Mouse (Mus musculus) ovary, postnatal 36 days (tissue): Measurements from ENCODE around the gene Vtcn1.

ENCODE experiments used
- DNase-seq: peaks from one replicate; pipeline ENCODE4 v3.0.0; 2022; ENCODE audit warnings: low spot score, mixed read lengths

The Vtcn1 gene

GRCm38 (mm10) chr3:100856050-100856815, 31.0 kb downstream of the Vtcn1 start:
- DNase-seq = peak; percentile 7

DNA sequence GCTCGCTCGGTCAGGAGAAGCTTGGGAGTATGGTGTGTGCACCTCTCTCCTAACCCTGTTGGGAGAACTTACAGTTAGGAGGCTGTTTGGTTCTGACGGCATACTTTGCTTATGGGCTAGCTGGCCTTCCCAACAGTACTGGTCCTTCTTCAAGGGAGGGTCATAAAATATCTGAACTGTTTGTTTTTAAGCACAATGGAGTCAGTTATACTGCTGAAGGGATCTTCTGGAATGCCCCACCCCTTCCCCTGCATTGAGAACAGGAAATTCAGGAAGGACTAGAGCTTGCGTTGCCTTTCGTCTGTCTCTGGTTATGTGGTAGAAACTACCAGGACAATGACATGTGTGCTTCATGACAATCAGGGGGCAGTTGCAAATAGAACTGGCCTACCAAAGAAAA, 31.9 kb downstream of the Vtcn1 start:
- peak; percentile 8 for DNase-seq

DNA sequence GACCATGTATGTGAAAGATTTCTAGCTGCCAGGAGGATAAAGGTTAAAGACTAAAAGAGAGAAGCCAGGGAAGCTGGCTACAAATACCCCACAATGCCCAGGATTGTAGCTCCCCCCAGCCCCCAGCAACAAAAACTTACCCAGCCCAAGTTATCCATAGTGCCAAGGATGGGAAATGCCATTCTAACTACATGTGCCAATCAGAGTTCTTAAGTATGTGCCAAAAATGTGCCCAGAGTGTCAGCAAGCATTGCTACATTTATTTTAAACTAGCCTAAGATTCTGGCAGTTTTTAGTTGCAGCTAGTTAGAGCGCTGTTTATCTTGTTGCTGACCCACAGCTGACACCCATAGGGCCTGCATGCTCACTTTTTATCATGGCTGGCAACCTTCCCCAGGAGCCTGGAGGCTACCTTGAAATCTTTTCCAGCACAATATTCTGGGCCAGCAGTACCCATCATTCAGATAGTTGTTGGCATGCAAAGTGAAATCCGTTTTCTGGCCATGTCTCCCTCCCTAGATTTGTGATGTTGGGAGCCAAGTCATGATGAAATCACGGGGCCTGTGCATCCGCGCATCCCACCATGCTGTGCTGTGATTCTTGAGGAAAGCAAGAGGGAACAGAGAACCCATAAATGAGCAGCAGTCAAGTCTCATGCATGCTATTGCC, 33.2 kb downstream of the Vtcn1 start:
- DNase-seq = peak; percentile 25

DNA sequence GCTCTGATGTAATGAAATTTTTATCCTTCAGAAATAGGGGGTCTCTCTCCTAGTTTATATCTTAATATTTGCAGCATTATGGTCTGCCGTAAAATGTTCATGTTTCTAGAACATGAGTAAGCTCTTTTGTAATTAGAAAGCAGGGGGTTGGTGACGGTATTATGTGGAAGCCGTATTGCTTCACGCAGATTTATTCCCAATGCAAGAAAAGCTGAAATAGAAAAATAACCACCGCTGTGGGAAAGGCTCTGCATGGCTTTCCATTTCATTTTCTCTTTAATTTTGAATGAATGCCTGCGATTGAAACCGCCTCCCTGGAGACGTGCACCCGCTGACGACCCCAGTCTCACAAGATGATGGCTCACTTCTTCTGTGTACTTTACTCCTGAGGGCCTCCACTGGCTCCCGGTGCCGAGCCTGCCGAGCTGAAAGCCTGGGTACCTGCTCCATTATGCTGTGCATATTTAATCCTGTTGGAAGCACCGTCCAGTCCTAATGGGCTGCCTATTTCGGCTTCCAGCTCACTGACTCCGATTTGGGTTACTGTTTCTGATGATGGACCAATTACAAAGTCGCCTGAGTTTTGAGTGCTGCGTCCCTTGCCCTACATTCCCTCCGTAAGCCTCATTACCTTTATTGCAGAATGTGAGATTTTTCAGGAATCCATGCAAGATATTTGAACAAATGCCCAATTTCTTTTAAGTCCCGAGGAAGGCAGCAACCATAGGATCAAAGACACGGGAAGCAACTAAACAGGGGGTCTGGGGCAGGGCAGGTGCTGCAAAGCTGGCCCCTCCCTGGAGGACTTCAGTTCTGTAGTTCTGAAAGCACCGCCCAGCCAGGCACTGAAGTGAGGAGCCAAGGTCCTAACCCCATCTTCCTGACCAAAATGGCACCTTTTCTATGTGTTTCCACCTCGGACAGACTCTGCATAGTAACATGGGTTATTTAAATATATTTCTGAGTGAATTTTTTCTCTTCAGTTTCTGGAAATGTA, 36.3 kb downstream of the Vtcn1 start:
- no peak for DNase-seq

DNA sequence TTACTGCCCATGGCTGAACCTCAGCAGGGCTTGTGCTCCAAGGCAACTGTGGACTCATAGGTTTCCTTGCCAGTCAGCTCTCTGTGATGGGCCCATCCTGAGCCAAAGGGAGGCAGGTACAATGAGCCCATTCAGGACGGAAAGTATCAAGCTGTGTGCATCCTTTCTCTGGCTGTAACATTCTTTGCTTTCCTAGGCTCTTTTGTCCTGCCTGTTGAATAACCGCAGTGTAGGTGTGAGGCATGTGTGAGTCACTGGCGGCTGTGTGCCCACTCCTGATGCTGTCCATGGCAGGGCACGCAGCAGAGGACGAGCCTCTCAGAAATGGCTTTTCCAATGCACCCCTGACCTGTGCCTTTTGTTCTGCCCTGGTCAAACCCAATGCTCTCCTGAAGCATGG, 41.7 kb downstream of the Vtcn1 start:
- DNase-seq = no peak

- DNase-seq = no peak
Measured at GRCm38 (mm10) chr3:100877057-100877456, 51.8 kb downstream of the Vtcn1 start.

GRCm38 (mm10) chr3:100881403-100881802, 56.1 kb downstream of the Vtcn1 start:
- no peak for DNase-seq

DNA sequence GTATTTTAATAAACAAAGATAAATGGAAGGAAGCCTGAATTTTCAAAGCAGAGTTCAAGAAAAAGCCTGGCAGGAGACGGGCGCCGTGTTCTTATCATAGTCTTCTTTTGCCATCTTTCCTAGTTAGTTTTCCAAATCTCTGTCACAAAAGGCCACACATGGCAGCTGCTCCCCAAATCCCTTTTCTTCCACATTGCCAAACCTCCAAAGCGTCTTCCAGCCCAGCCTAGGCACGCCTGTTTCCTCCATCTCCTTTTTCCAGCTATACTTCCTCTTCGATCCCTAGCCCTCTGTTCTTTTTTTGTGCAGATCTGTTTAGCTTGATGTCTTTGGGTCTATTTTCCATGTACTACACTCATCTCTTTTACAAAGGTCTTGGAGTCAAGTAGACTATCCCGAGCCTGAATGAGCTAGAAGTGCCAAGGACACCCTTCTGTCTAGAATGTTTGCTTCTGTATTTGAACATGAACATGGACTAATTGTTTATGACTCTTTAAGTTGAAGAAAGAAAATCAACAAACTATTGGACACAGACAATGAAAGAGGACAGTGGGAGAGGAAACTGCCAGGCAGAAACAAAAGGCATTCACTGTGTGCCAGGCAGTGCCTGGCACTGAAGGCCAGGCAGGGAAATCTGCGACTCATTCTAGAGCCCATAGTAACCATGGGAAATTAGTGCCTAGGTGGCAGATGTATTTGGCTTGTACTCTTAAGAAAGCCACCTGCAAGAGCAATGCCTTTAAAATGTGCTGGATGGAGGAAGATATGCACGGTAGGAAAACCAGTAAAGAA, 56.8 kb downstream of the Vtcn1 start:
- no peak for DNase-seq

DNA sequence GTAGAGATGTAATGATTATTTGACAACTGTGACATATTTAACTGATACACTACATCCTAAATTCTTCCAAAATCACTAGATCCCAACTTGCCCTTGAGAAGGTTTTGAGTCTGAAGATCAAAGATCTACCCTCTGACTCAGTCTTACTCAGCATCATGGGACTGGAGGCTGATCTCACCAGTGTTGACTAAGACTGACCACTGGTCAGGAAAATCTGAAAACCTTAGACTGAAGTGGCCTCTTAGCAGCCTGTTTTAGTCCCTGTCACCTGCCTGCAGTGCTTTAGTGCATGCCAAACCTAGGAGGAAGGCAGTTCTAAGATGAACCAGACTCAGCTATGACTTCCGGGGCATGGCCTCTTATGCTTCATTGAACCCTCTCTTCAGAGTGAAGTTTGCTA, 64.0 kb downstream of the Vtcn1 start:
- no peak for DNase-seq

- DNase-seq = no peak
Measured at GRCm38 (mm10) chr3:100890406-100890805, 65.1 kb downstream of the Vtcn1 start.

DNA sequence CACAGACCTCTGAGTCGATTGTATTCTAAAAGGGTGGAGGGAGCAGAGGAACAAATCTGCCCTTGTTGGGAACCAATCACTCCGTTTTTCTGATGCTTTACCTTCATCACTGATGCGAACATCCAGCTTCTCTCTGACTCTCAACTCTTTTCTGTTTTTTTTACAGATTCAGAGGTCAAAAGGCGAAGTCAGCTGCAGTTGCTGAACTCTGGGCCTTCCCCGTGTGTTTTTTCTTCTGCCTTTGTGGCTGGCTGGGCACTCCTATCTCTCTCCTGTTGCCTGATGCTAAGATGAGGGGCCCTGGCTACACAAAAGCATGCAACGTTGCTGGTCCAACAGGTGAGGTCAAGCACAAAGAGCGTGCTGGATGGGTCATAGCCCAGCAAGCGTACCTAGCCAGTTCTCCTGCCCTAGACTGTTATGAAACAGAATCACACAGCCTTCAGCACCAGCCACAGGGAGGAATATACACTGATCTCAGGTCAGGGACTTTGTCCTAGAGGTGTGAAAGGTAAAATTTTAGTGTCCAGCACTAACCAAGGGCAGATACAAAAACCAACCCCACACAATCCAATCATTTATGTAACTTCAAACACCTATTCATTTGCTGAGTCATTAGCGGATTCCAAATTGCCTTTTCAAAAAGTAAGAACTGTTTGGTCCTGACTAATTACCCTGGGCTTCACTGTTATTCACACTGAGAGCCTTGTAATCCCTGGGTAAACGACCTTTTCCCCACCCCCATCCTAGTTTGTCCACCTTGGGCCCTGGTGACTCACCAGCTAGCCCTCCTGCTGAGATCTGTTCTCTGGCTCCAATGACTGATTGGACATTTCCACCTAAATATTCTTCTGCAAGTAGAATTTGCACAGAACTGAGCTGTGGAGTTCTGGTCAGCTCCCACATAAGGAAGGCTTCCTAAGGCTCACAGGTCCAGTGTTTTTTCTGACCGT, 67.4 kb downstream of the Vtcn1 start:
- no peak for DNase-seq

DNA sequence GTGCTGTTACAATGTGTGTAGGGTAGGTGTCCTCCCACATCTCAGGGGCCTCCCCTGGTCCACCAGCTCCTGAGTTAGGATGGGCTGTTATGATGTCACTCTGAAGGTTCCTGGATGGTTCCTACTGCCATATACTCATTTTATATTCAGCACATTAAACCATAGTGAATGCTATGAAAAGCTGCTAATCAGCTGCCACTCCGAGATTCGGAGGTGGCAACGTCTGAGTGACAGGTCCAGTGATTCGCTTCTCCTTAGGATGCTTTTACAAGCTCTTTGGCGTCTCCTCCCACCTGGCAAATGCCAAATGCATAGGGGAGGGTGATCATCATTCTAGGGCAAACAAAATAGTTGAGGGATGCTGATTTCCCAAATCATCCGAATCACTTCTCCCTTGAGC, 70.2 kb downstream of the Vtcn1 start:
- DNase-seq = no peak

GRCm38 (mm10) chr3:100906128-100906527, 80.9 kb downstream of the Vtcn1 start:
- DNase-seq = no peak

GRCm38 (mm10) chr3:100906916-100907315, 81.7 kb downstream of the Vtcn1 start:
- DNase-seq = peak; percentile 24

DNA sequence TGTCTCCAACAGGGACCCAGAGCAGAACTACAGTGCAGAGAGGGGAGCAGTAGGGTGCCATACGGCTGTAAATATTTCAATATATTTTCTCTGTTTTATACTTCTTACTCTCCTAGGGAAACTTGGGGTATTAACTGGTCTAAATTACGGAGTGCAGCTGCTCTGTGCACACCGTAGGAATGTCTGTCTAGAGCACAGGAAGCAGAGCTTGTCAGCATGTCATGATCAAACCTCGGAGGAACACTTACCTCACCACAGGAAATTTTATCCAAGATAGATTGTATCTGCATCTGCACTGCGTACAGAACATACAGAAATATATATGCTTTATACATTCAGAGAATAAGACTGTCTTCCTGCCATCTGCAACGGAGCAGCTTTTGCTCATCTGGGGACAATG, 83.3 kb downstream of the Vtcn1 start:
- DNase-seq = no peak

- no peak for DNase-seq
Measured at GRCm38 (mm10) chr3:100910621-100911020, 85.4 kb downstream of the Vtcn1 start.

DNA sequence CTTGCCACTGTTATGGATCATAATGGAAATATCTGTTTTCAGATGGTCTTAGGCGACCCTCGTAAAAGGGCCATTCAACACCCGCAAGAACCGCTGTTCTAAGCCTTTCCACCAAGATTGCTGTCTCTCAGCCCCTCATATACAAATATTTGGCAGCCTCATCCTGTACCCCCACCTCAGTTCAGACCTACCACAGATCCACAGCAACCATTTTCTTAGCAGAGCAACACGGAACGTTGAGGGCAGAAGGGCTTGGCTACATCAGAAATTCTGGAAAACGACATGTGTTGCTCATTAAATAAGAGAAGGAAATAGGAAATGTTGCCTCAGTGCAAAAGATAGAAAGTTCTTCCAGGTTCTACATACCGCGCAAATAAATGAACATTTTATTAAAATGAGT, 85.8 kb downstream of the Vtcn1 start:
- DNase-seq = no peak

DNA sequence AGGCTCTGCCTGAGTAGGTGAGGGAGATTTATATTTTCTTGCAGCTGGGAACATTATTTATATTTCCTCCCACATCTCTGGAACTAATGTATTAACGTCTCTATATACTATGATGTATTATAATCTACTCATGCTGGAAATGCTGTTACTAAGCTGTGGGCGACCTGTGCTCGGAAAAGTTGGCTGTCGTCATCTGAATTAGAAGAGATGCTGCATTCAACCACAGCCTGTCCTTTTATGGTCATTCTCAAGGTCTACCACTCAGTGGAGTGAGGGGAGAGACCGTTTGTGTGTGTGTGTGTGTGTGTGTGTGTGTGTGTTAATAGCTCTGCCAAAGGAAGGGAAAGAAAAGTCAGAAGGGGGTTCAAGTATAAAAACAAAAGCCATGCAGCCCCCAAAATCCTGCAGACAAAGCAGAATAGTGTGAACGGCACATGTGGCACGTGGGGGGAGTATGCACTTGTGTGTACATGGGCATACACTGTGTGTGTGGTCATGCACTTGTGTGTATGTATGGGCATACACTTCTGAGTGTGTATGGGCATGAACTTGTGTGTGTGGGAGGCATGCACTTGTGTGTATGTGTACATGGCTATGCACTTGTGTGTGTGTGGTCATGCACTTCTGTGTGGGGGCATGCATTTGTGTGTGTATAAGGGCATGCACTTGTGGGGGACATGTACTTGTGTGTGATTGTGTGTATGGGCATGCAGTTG, 86.4 kb downstream of the Vtcn1 start:
- DNase-seq = peak; percentile 15

DNA sequence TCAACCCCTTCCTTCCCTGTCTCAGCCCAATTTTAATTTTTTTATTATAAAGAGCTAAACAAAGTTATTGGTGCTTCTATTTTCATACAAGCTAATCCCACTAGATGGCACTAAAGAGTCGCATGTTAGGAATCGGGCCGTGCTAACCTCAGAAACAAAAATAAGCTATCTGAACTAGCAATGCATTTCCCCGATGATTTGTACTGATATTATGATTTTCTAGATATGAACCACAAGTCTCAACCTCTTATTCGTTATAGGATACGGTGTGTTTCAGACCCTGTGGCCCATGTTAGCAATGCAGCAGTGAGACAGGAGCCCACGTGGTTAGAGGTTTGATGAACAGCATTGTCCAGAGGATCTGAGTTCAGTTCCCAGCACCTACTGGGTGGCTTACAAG, 91.6 kb downstream of the Vtcn1 start:
- DNase-seq = no peak

DNA sequence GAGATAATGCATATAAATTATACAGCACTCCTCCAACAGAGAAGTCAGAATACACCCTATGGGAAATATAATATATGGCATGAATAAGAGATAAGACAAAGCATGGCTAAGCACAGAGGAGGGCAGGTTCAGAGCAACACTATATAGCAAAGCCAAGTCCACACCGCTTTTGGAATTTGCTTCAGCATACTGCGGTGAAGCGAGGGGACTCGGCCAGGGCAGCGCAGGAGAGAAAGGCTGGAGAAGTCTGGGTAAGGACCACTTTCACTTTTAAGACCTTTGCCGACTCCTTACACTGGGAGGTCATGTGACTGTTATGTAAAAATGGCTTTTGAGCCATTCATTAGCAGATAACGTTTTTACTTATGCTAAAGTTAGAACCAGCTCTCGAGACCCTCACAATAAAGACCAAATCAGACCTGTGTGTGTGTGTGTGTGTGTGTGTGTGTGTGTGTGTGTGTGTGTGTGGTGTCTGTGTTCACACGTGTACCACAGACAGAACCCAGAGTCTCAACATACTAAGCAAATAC, 95.4 kb downstream of the Vtcn1 start:
- DNase-seq = no peak
